Mouse (Mus musculus) stomach, postnatal 0 days (tissue): ENCODE data around the gene Lamp1. TPM values are rescaled to one million over a fixed set of nuclear protein-coding genes. Genes with fewer than 3 reads are reported as not detected.

Experiments
- ATAC-seq: fragments of 200-750 bp; cut with Nextera tagmentation; 2 replicates; pipeline ENCODE4 v1.8.0; 2017; ENCODE audit not compliant: low FRiP score, low TSS enrichment
- DNase-seq: peaks from one replicate; pipeline ENCODE4 v3.0.0-alpha.2; 2016; ENCODE audit warnings: low spot score
- H3K27ac ChIP-seq: fragments of 300-500 bp; sonication (generic); replicated peaks from 2 replicates; pipeline ENCODE4 v1.5.1; 2014; ENCODE audit warnings: mild to moderate bottlenecking, control low read depth
- H3K27me3 ChIP-seq: fragments of 300-500 bp; sonication (generic); 2 replicates; pipeline ENCODE4 v1.6.1; 2014; ENCODE audit warnings: low read length; ENCODE audit not compliant: control insufficient read depth, insufficient read depth
- H3K36me3 ChIP-seq: fragments of 300-500 bp; sonication (generic); 2 replicates; pipeline ENCODE4 v1.6.1; 2014; ENCODE audit warnings: low read length, mixed read lengths; ENCODE audit not compliant: control insufficient read depth, insufficient read depth
- H3K4me1 ChIP-seq: fragments of 300-500 bp; sonication (generic); replicated peaks from 2 replicates; pipeline ENCODE4 v1.6.1; 2014; ENCODE audit warnings: antibody characterized with exemption; ENCODE audit not compliant: control insufficient read depth, insufficient read depth
- H3K4me2 ChIP-seq: fragments of 300-500 bp; sonication (generic); replicated peaks from 2 replicates; pipeline ENCODE4 v1.6.1; 2014; ENCODE audit warnings: low read depth, mild to moderate bottlenecking, control low read depth, moderate library complexity
- H3K4me3 ChIP-seq: fragments of 300-500 bp; sonication (generic); 2 replicates; pipeline ENCODE4 v1.5.1; 2014; ENCODE audit warnings: low read depth, low read length, control low read depth
- H3K9ac ChIP-seq: fragments of 300-500 bp; sonication (generic); 2 replicates; pipeline ENCODE4 v1.6.1; 2014; ENCODE audit warnings: mild to moderate bottlenecking, low read length, control low read depth, mixed read lengths
- H3K9me3 ChIP-seq: fragments of 300-500 bp; sonication (generic); 2 replicates; pipeline ENCODE4 v1.6.1; 2016; ENCODE audit warnings: low read length; ENCODE audit not compliant: control insufficient read depth
- CTCF ChIP-seq: IDR thresholded peaks from 2 replicates; pipeline ENCODE4 v1.5.1; 2016; ENCODE audit warnings: antibody characterized with exemption, low read depth, mild to moderate bottlenecking, moderate library complexity
- EP300 ChIP-seq: optimal IDR thresholded peaks from 2 replicates; pipeline ENCODE3; 2016; ENCODE audit warnings: antibody characterized with exemption
- WGBS: fragments of 180-500 bp; shearing (Covaris S2); extraction: QIAGEN DNeasy Blood & Tissue Kit; methylation state at CpG from one replicate; pipeline ENCODE4 v1.1.7; 2014; 5-methylcytosine and 5-hydroxymethylcytosine counted together
- polyA plus RNA-seq: library from polyadenylated mRNA; unstranded; fragments of >200 nt; fragmentation: Nextera tagmentation; extraction: Ambion mirVana; gene quantifications from 2 replicates; pipeline ENCODE4 v1.2.1, GENCODE M21; 2015

The Lamp1 gene
- polyA plus RNA-seq, 1 experiment from 2014 or later = 260 TPM

GRCm38 (mm10) chr8:13197493-13197892 lies 38.5 kb downstream of the Lamp1 start:
- Histone ChIP-seq H3K9ac (no peak overlapping the region), H3K27ac (no peak overlapping the region), H3K9me3 (no peaks in the 10 kb centered on the region), H3K4me2 (no peak overlapping the region), H3K4me1 (no peaks in the 10 kb centered on the region), H3K36me3 (no peaks in the 10 kb centered on the region), H3K4me3 (no peak overlapping the region), H3K27me3 (no peaks in the 10 kb centered on the region)
- 89% methylated on average over 5 of the region's 5 CpGs for WGBS
- ATAC-seq (no peak), DNase-seq (no peak)
- TF ChIP-seq EP300 (no peak), CTCF (no peak)

GRCm38 (mm10) chr8:13199385-13200061 lies 40.6 kb downstream of the Lamp1 start:
- Histone ChIP-seq H3K4me2 (peak overlapping the region; percentile 84), H3K4me3 (peak overlapping the region; percentile 79), H3K36me3 (no peaks in the 10 kb centered on the region), H3K9ac (peak overlapping the region; percentile 70; the same call in 1 of the 2 replicates), H3K9me3 (no peaks in the 10 kb centered on the region), H3K4me1 (no peaks in the 10 kb centered on the region), H3K27me3 (no peaks in the 10 kb centered on the region), H3K27ac (no peak overlapping the region)
- DNase-seq (peak; percentile 37), ATAC-seq (peak; percentile 17; the same call in 1 of the 2 replicates)
- 28% methylated on average over 14 of the region's 14 CpGs for WGBS
- TF ChIP-seq EP300 = no peak
- no peak for TF ChIP-seq CTCF

GRCm38 (mm10) chr8:13200301-13201012 lies 41.5 kb downstream of the Lamp1 start, which contains the start of gene Grtp1:
Gene Grtp1, minus strand, starts transcription at chr8:13200620.
- Histone ChIP-seq H3K27ac (peak within 1 kb of the TSS; percentile 84), H3K27me3 (no peaks in the 10 kb centered on the region), H3K9me3 (no peaks in the 10 kb centered on the region), H3K4me2 (peak within 1 kb of the TSS; percentile 84), H3K4me3 (peak within 1 kb of the TSS; percentile 79), H3K4me1 (no peaks in the 10 kb centered on the region), H3K9ac (peak within 1 kb of the TSS; percentile 70), H3K36me3 (no peaks in the 10 kb centered on the region)
- ATAC-seq (peak; percentile 41), DNase-seq (peak; percentile 82)
- WGBS = under 1% methylated on average over 54 of the region's 58 CpGs
- no peak for TF ChIP-seq EP300
- no peak for TF ChIP-seq CTCF

DNA sequence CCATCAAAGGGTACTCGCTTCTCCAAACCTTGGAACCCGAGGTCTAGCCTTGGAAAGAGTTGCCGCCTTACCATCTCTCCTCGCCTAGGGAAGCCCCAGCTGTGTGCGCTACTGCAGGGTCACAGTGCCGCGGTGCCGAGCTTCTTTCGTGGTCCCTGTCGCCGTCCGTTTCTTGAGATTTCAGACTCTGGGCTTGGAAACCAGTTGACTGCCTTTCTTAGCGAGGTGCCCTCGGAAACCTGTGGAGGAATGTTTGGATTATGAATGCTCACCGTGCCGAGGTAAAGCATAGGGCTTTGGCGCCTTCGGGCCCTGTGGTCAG lies 42.0 kb downstream of the Lamp1 start:
- H3K4me2 ChIP-seq = peak overlapping the region; percentile 84
- H3K27ac ChIP-seq = peak overlapping the region; percentile 84
- ATAC-seq (peak; percentile 9; the same call in 1 of the 2 replicates), DNase-seq (no peak)
- H3K9ac ChIP-seq = peak overlapping the region; percentile 53
- H3K9me3 ChIP-seq = no peaks in the 10 kb centered on the region
- no peaks in the 10 kb centered on the region for H3K27me3 ChIP-seq
- peak overlapping the region; percentile 79 for H3K4me3 ChIP-seq
- H3K4me1 ChIP-seq = no peaks in the 10 kb centered on the region; the same call in 1 of the 2 replicates
- no peak for TF ChIP-seq EP300
- no peak for TF ChIP-seq CTCF
- under 1% methylated on average over 18 of the region's 18 CpGs for WGBS
- H3K36me3 ChIP-seq = no peaks in the 10 kb centered on the region

DNA sequence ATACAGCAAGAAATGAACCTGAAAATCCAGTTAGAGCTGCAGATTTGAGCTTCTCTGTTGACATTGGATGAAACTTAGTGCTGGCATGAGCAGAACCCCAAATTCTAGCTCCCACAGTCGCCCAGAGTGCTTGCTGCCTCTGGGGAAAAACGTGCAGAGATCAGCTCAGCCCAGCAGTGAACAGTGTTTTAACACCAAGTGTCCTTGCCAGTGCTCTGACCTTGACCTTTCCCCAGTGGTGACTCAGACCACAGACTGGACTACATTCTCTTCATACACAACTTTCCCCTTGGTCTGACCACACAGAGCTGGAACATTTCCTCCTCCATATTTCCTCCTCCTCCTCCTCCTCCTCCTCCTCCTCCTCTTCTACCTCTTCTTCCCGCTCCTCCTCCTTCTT lies 43.1 kb downstream of the Lamp1 start:
- peak overlapping the region; percentile 19 for H3K27ac ChIP-seq
- TF ChIP-seq EP300 = no peak
- TF ChIP-seq CTCF = no peak
- WGBS = 45% methylated on average over 3 of the region's 3 CpGs

DNA sequence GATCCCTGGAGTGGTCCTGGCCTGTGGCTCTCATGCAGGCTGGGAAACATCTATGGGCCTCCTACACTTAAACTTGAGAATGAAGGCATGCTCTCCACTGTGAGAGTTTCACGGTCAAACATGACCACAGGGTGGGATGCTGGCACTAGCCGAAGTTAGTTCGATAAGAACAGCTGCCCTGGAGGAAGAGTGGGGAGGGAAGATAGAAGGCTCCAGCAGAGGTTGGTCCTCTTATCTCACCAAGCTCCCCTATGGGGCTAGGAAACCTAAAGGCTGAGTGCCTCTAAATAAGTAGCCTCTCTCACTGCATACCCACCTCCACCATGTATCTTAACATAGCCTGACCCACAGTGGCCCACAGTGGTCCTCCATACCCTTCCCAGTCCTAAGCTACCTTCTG lies 43.8 kb downstream of the Lamp1 start:
- Histone ChIP-seq H3K27ac (peak overlapping the region; percentile 19; the same call in 1 of the 2 replicates), H3K9me3 (no peaks in the 10 kb centered on the region), H3K4me2 (no peak overlapping the region), H3K4me1 (no peaks in the 10 kb centered on the region; the same call in 1 of the 2 replicates), H3K9ac (no peak overlapping the region), H3K36me3 (no peaks in the 10 kb centered on the region), H3K27me3 (no peaks in the 10 kb centered on the region), H3K4me3 (no peak overlapping the region)
- no peak for ATAC-seq
- 88% methylated on average over 3 of the region's 3 CpGs for WGBS
- TF ChIP-seq CTCF (no peak), EP300 (no peak)
- no peak for DNase-seq

More for the DNA sequence above, 43.1 kb downstream of the Lamp1 start:
- Histone ChIP-seq H3K4me3 (peak overlapping the region; percentile 79; the same call in 1 of the 2 replicates), H3K4me1 (no peaks in the 10 kb centered on the region; the same call in 1 of the 2 replicates), H3K4me2 (peak overlapping the region; percentile 84; the same call in 1 of the 2 replicates), H3K36me3 (no peaks in the 10 kb centered on the region), H3K9me3 (no peaks in the 10 kb centered on the region), H3K27me3 (no peaks in the 10 kb centered on the region), H3K9ac (no peak overlapping the region)
- peak; percentile 42 for DNase-seq
- ATAC-seq = no peak
